Mouse (Mus musculus) heart, adult 2 months (tissue): Measurements from ENCODE around the gene Slc39a13.

Source experiments
- CTCF ChIP-seq: fragments of 200-600 bp; IDR thresholded peaks from 2 replicates; pipeline ENCODE4 v1.8.1; 2022; ENCODE audit warnings: antibody characterized with exemption, mild to moderate bottlenecking, moderate library complexity
- EP300 ChIP-seq: fragments of 200-500 bp; IDR thresholded peaks from 2 replicates; pipeline ENCODE4 v1.6.1; 2011; ENCODE audit warnings: low read depth, low read length, control low read depth; ENCODE audit not compliant: insufficient read depth
- POLR2A ChIP-seq: fragments of 200-500 bp; IDR thresholded peaks from 2 replicates; pipeline ENCODE4 v1.6.1; 2011; ENCODE audit warnings: mild to moderate bottlenecking, low read depth, low read length, control low read depth; ENCODE audit not compliant: insufficient read depth

DNA sequence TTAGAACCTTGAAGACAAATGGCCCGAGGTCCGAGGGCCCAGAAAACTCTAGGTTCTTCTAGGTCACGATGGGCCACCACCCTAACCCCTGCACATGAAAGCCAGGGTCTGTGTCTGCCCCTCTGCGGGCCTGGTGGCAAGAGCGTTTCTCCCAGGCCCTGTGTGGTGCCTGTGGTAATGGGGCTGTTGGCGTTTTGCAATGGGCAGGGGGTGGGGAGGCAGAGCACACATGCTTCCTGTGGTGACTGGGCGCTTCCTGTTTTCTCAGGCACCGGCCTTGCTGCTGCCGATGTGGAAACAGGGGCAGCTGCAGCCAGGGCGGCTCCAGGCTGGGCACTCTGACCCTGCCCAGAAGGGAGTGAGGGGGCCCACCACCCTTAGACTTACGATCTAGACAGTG lies 12.6 kb upstream of the Slc39a13 start:
- TF ChIP-seq CTCF (no peak), EP300 (peak; percentile 65; the same call in 1 of the 2 replicates), POLR2A (peak; percentile 63; the same call in 1 of the 2 replicates)
